Mouse (Mus musculus) forebrain, embryonic 13.5 days (tissue): Measurements from ENCODE around the gene Tmem262. TPM values are rescaled to one million over a fixed set of nuclear protein-coding genes. Genes with fewer than 3 reads are reported as not detected.

Experiments used
- microRNA-seq: library from miRNA; unstranded; fragments of <30 nt; microRNA quantifications from one replicate; pipeline ENCODE4, GENCODE M21; 2016
- polyA plus RNA-seq: library from polyadenylated mRNA; unstranded; fragments of >200 nt; fragmentation: Nextera tagmentation; extraction: Ambion mirVana; gene quantifications from 2 replicates; pipeline ENCODE4 v1.2.1, GENCODE M21; 2015

Gene Tmem262
- polyA plus RNA-seq, 1 experiment from 2014 or later = not detected

Small RNA genes within 50 kb of the gene (microRNA-seq; reads per million reads assigned to microRNA genes)
- 1.1 reads per million for gene Mir6988

Other genes with a start within 250 kb of the Tmem262 start
- 21.7 and 26.2 TPM in 2 replicates for gene Frmd8, start 204.8 kb upstream of the Tmem262 start, polyA plus RNA-seq
- gene Slc25a45, start 202.2 kb upstream of the Tmem262 start, polyA plus RNA-seq = 1.2 and 1.4 TPM in 2 replicates
- 13.1 and 15.5 TPM in 2 replicates for gene Tigd3, start 185.9 kb upstream of the Tmem262 start, polyA plus RNA-seq
- gene Dpf2, start 167.0 kb upstream of the Tmem262 start, polyA plus RNA-seq = 147 and 169 TPM in 2 replicates
- gene Cdc42ep2, start 155.2 kb upstream of the Tmem262 start, polyA plus RNA-seq = 4.2 and 4.6 TPM in 2 replicates
- gene Pola2, start 115.8 kb upstream of the Tmem262 start, polyA plus RNA-seq = 52.6 and 55.9 TPM in 2 replicates
- gene Slc22a20, start 93.9 kb upstream of the Tmem262 start, polyA plus RNA-seq = not detected in 2 replicates
- 1.0 and 1.1 TPM in 2 replicates for gene Capn1, start 64.1 kb upstream of the Tmem262 start, polyA plus RNA-seq
- gene Syvn1, start 33.5 kb upstream of the Tmem262 start, polyA plus RNA-seq = 23.8 and 26.0 TPM in 2 replicates
- gene Mrpl49, start 22.2 kb upstream of the Tmem262 start, polyA plus RNA-seq = 75.6 and 80.7 TPM in 2 replicates
- 677 and 758 TPM in 2 replicates for gene Fau, start 22.2 kb upstream of the Tmem262 start, polyA plus RNA-seq
- 31.1 and 33.7 TPM in 2 replicates for gene Znhit2, start 18.8 kb upstream of the Tmem262 start, polyA plus RNA-seq
- 28.3 and 30.3 TPM in 2 replicates for gene Tm7sf2, start 11.7 kb upstream of the Tmem262 start, polyA plus RNA-seq
- gene Vps51, start 2.8 kb upstream of the Tmem262 start, polyA plus RNA-seq = 70.7 and 85.7 TPM in 2 replicates
- gene Gm28374, start 2.2 kb downstream of the Tmem262 start, polyA plus RNA-seq = 1.9 and 3.1 TPM in 2 replicates
- 71.7 and 76.6 TPM in 2 replicates for gene Zfpl1, start 4.9 kb downstream of the Tmem262 start, polyA plus RNA-seq
- gene Cdca5, start 5.0 kb downstream of the Tmem262 start, polyA plus RNA-seq = 44.6 and 45.8 TPM in 2 replicates
- gene AC131692.1, start 14.4 kb downstream of the Tmem262 start, polyA plus RNA-seq = 0.36 and 0.63 TPM in 2 replicates
- gene Naaladl1, start 25.7 kb downstream of the Tmem262 start, polyA plus RNA-seq = 0.43 and 0.87 TPM in 2 replicates
- gene Sac3d1, start 38.6 kb downstream of the Tmem262 start, polyA plus RNA-seq = 45.4 and 46.4 TPM in 2 replicates
- gene Snx15, start 48.3 kb downstream of the Tmem262 start, polyA plus RNA-seq = 32.5 and 35.0 TPM in 2 replicates
- not detected in 2 replicates for gene Batf2, start 61.0 kb downstream of the Tmem262 start, polyA plus RNA-seq
- gene Arl2, start 61.5 kb downstream of the Tmem262 start, polyA plus RNA-seq = 86.1 and 87.1 TPM in 2 replicates
- gene Majin, start 104.4 kb downstream of the Tmem262 start, polyA plus RNA-seq = not detected in 2 replicates
- gene Gpha2, start 146.3 kb downstream of the Tmem262 start, polyA plus RNA-seq = 0.31 TPM in 1 of 2 replicates, not detected in the other
- gene Ppp2r5b, start 155.8 kb downstream of the Tmem262 start, polyA plus RNA-seq = 53.7 and 58.8 TPM in 2 replicates
- gene Atg2a, start 161.6 kb downstream of the Tmem262 start, polyA plus RNA-seq = 8.9 and 9.7 TPM in 2 replicates
- gene Ehd1, start 196.7 kb downstream of the Tmem262 start, polyA plus RNA-seq = 74.3 and 75.6 TPM in 2 replicates
- 0.22 and 0.39 TPM in 2 replicates for gene Cdc42bpg, start 226.4 kb downstream of the Tmem262 start, polyA plus RNA-seq